Mouse (Mus musculus) v-Abl transformed pro-B cells (cell line): ENCODE measurements around the gene Spon1.

Experiments
- in situ Hi-C, 2 experiments: fragments of 400-800 bp; cut with MboI; formaldehyde crosslinking; loops; one replicate each; pipeline ENCODE4 v1.15.1; 2025; ENCODE audit not compliant: unreplicated experiment in 2 of 2

Spon1 gene

GRCm38 (mm10) chr7:113828122-113828571 lies 62.3 kb downstream of the Spon1 start:
- in situ Hi-C loops, result no loop called here

GRCm38 (mm10) chr7:113828576-113828975 lies 62.8 kb downstream of the Spon1 start:
- in situ Hi-C loops, result no loop called here

- in situ Hi-C loops, result no loop called here
Measured at GRCm38 (mm10) chr7:113837151-113837550, 71.4 kb downstream of the Spon1 start.

- in situ Hi-C loops, result no loop called here
Measured at GRCm38 (mm10) chr7:113839431-113839830, 73.6 kb downstream of the Spon1 start.

- in situ Hi-C loops, result no loop called here
Measured at GRCm38 (mm10) chr7:113841521-113841920, 75.7 kb downstream of the Spon1 start.

GRCm38 (mm10) chr7:113843150-113843549 lies 77.4 kb downstream of the Spon1 start:
- in situ Hi-C loops, result no loop called here

GRCm38 (mm10) chr7:113845191-113845590 lies 79.4 kb downstream of the Spon1 start:
- in situ Hi-C loops, result no loop called here

- in situ Hi-C loops, result no loop called here
Measured at GRCm38 (mm10) chr7:113846553-113846952, 80.8 kb downstream of the Spon1 start.

GRCm38 (mm10) chr7:113847041-113847819 lies 81.4 kb downstream of the Spon1 start:
- in situ Hi-C loops, result no loop called here

- in situ Hi-C loops, result no loop called here
Measured at GRCm38 (mm10) chr7:113850389-113850788, 84.6 kb downstream of the Spon1 start.

GRCm38 (mm10) chr7:113855396-113855795 lies 89.6 kb downstream of the Spon1 start:
- in situ Hi-C loops, result no loop called here

GRCm38 (mm10) chr7:113856067-113856466 lies 90.3 kb downstream of the Spon1 start:
- in situ Hi-C loops, result no loop called here

GRCm38 (mm10) chr7:113859480-113859881 lies 93.7 kb downstream of the Spon1 start:
- in situ Hi-C loops, result no loop called here

GRCm38 (mm10) chr7:113861964-113862363 lies 96.2 kb downstream of the Spon1 start:
- in situ Hi-C loops, result no loop called here

GRCm38 (mm10) chr7:113872846-113873245 lies 107.0 kb downstream of the Spon1 start:
- in situ Hi-C loops, result no loop called here

GRCm38 (mm10) chr7:113877451-113877850 lies 111.7 kb downstream of the Spon1 start:
- in situ Hi-C loops, result no loop called here

- in situ Hi-C loops, result no loop called here
Measured at GRCm38 (mm10) chr7:113877926-113878325, 112.1 kb downstream of the Spon1 start.

GRCm38 (mm10) chr7:113879085-113879501 lies 113.3 kb downstream of the Spon1 start:
- in situ Hi-C loops, result no loop called here

GRCm38 (mm10) chr7:113880021-113880420 lies 114.2 kb downstream of the Spon1 start:
- in situ Hi-C loops, result no loop called here

- in situ Hi-C loops, result no loop called here
Measured at GRCm38 (mm10) chr7:113890782-113891181, 125.0 kb downstream of the Spon1 start.

GRCm38 (mm10) chr7:113891491-113891890 lies 125.7 kb downstream of the Spon1 start:
- in situ Hi-C loops, result no loop called here

GRCm38 (mm10) chr7:113893944-113894662 lies 128.3 kb downstream of the Spon1 start:
- in situ Hi-C loops, result no loop called here
